Mouse (Mus musculus): ENCODE data around the gene Mdga1.

Mdga1 gene

GRCm38 (mm10) chr17:29852846-29853486, 116.9 kb downstream of the Mdga1 start:
- DNase-seq (ENCODE audit: extremely low read depth, insufficient read length, low spot score): no peak

DNA sequence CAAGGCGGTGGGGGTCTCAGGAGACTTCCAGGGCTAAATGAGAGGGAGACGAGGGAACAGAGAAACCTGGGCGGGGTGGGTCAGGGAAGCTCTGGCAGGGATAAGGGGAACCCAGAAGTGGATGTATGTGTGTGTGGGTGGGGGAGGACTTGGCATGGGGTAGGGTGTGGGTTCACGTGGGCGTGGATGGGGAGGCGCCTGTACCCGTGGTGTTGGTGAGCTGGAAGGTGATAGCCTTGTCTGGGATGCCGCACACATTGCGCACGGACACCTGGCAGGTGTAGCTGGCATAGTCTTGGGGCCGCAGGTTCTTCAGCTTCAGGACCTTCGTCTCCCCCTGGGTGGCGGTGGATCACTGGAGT, 120.5 kb downstream of the Mdga1 start:
- DNase-seq (ENCODE audit: extremely low read depth, insufficient read length, low spot score): no peak

GRCm38 (mm10) chr17:29848793-29849435, 121.0 kb downstream of the Mdga1 start:
- DNase-seq (ENCODE audit: extremely low read depth, insufficient read length, low spot score): no peak

DNA sequence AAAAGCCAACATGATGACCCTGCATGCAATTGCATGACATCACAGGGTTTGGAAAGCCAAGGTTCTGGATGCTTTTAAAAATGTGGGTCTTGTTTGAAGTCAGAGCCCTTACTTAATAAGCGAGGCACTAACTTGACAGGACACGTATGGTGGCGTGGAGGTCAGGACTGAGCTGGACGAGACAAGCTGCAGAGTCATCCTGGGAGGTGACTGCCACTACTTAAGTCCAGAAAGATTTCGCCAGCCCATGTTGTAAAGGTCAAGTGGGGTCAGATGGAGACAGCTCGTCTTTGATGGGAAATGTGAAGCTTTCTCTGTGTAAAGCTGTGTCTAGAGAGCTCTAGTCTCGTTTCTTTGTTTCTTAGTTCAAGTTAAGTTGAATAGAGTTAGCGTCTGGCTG, 122.6 kb downstream of the Mdga1 start:
- no peak for DNase-seq (ENCODE audit: extremely low read depth, insufficient read length, low spot score)

DNA sequence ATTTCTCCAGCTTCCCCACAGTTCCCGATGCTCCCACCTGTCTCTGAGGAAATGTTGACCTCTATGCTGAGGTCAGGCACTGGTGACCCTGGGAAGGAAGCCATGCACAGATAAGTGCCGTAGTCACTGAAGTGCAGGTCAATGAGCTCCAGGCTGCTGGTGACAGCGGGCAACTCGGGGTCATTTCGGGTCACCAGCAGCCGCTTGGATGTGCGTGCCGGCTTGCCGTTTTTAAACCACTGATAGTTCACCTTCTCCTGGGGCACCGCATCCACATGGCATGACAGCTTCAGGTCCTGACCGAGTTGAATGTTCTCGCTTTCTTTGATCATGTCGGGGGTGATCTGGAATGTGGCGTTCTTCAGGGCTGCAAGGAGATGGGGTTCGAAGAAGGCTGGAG, 123.6 kb downstream of the Mdga1 start:
- DNase-seq (ENCODE audit: extremely low read depth, insufficient read length, low spot score): no peak

DNA sequence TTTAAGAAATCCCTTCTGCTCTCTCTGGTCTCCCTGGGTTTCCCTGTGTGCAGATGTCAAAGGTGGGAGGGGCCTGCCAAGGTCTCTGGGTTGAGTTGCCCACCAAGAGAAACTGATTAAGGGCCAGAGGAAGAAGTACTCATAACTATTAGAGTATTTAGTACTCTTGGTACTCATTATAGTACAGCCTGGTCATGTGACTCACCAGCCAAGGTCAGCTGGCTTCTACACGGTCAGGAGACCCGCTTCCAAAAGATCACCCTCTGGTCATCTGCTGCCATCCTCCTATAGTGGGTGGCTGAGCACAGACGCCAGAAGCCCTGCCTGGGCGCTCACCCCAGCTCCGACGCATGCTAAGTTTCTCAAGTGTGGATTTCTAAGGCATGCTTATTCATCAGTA, 124.9 kb downstream of the Mdga1 start:
- DNase-seq (ENCODE audit: extremely low read depth, insufficient read length, low spot score): no peak

GRCm38 (mm10) chr17:29843419-29844162, 126.3 kb downstream of the Mdga1 start:
- no peak for DNase-seq (ENCODE audit: extremely low read depth, insufficient read length, low spot score)

- no peak for DNase-seq (ENCODE audit: extremely low read depth, insufficient read length, low spot score)
Observed at GRCm38 (mm10) chr17:29841781-29842690, 127.9 kb downstream of the Mdga1 start.

DNA sequence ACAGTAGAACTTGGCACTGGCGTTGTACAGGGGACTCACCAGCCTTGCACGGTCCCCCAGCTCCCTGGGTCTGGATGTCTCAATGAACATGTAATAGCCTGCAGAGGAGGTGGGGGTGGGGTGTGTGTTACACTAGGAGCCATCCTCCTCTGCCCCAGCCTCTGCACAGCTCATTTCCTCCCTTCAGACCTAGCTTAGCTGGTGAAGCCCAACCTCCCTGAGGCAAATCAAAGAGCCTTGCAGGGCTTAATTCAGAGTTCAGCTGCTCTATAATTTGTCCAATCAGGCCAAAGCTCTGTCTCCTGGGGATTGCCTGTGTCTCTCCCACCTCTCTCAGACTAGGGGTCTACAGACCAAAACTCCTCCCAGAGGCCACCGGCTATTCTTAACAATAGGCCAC, 131.9 kb downstream of the Mdga1 start:
- DNase-seq (ENCODE audit: extremely low read depth, insufficient read length, low spot score): no peak

DNA sequence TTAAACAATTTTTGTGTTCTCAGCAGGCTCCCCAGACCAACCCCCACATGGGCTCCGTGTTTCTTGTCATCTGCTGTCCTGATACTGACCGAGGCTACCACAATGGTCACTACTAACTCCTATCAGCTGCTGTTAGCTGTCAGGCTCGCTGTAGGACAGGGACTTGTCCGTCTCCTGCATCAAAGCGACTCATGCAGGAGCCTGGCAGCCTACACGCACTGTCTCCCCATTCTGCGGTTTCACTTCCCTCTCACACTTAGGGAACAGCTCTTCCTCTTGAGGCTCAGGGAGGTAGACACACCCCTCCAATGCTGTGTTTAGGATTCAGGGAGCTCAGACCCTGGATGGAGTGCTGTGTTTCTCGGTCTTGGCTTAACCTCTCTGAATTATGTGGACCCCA, 132.4 kb downstream of the Mdga1 start:
- no peak for DNase-seq (ENCODE audit: extremely low read depth, insufficient read length, low spot score)

DNA sequence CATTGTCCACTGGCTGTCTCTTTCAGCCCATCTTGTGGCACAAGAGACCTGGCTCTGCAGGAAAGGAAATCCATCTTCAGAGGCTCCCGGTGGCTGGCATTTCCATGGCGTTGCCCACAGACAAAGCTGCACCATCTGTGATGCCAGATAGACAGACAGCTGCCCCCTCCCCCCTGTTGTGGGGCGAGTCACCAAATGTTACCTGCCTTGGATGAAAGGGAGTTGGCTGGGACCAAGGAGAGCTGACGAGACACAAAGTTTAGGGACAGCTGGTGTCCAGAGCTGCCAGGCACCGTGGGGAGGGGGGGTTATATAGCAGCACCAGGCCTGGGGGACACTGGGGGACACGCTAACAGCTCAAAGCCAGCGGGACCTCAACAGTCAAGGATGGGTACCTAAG, 135.1 kb downstream of the Mdga1 start:
- DNase-seq (ENCODE audit: extremely low read depth, insufficient read length, low spot score): no peak

- DNase-seq (ENCODE audit: extremely low read depth, insufficient read length, low spot score): no peak
Observed at GRCm38 (mm10) chr17:29834333-29834732, 135.6 kb downstream of the Mdga1 start.

DNA sequence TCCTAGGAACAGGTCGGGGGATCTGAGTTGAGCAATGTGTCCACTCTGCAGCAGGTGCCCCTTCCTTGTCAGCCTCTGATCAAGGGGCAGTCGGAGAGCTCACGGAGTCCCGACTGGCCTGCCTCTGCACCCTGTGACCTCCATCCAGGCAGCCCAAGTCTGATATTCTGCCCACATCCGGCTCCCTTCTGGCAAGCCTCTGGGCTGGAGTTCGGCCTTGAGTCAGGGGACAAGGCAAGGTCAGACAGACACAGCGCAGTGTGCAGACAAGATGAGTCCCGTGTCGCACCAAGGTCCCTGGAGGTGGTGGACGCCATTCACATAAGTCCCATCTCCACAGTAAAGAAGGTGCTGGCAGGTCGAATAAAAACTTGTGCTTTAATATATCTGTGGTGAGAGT, 138.2 kb downstream of the Mdga1 start:
- DNase-seq (ENCODE audit: extremely low read depth, insufficient read length, low spot score): no peak

GRCm38 (mm10) chr17:29829136-29829535, 140.8 kb downstream of the Mdga1 start:
- DNase-seq (ENCODE audit: extremely low read depth, insufficient read length, low spot score): no peak

- DNase-seq (ENCODE audit: extremely low read depth, insufficient read length, low spot score): no peak
Observed at GRCm38 (mm10) chr17:29827602-29828001, 142.3 kb downstream of the Mdga1 start.

GRCm38 (mm10) chr17:29824512-29825120, 145.3 kb downstream of the Mdga1 start:
- DNase-seq (ENCODE audit: extremely low read depth, insufficient read length, low spot score): no peak

DNA sequence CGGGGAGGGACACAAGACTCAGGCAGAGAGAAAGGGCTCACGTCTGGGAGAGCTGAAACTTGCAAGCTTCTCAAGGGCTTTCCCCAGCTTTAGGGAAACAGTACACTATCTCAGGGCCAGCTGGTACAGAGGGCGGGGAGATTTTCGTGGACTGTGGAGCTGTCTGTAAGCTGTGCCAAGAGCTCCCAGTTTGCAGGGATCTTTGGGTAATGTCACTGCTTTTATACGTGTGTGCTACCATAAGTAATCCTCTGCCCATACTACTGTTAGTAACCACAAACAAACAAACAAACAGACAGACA, 145.7 kb downstream of the Mdga1 start:
- no peak for DNase-seq (ENCODE audit: extremely low read depth, insufficient read length, low spot score)

DNA sequence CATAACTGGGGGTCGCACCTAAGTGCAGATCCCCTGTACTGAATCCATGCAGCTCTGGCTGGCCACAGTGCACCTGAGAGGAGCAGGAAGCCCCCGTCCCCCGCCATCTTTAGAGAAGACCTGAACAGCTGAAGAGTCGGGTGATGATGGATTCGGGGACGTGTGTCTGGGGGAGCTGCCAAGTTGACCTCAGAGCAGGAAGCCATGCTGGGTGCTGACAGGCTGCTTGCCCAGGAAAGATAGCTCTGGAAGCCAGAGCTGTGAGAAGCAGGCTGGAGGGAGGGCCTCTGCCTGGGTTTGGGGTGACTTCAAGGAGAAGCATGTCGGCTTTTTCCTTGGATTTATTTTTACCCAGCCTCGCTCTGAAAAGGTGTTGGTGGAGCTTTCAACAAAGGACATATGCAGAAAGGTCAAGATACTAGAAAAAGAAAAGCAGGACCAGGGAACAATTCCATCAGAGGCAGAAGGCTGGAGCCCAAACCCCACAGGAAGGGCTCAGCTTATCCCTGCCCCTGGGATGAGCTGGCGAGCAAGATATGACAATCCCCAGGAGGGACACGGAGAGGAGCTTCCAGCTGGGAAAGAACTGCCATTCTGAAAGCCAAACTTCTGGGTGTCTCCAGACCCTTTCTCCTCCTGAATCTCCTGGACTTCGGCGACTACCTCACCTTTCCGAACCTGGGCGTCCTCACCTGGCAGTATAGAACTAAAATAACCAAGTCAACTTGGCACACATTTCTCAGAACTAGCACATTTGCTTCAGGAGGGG, 146.3 kb downstream of the Mdga1 start:
- no peak for DNase-seq (ENCODE audit: extremely low read depth, insufficient read length, low spot score)

GRCm38 (mm10) chr17:29819608-29820007, 150.3 kb downstream of the Mdga1 start:
- DNase-seq (ENCODE audit: extremely low read depth, insufficient read length, low spot score): no peak

DNA sequence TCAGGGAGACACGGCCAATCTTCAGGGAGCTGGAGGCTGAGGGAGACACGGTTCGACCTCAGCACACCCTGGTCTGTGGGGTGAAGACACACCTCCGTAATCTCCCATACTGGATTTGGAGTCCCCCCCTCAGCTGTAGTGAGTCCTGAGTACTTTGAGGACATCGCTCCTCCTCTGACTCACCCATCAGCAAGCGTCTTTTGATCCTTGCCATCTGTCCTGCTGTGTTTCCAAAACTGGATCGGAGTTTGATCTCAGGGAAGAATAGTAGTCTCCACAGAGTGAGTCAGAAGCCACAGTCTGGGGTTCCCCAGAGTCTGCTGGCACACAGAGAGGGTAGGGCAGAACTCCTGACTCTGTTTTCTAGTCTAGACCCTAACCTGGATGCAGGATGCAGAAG, 150.9 kb downstream of the Mdga1 start:
- no peak for DNase-seq (ENCODE audit: extremely low read depth, insufficient read length, low spot score)

All from 3134 (cell line).